Comparison of ENCODE assay signal across 9 mouse cellular contexts in the genomic region with DNA sequence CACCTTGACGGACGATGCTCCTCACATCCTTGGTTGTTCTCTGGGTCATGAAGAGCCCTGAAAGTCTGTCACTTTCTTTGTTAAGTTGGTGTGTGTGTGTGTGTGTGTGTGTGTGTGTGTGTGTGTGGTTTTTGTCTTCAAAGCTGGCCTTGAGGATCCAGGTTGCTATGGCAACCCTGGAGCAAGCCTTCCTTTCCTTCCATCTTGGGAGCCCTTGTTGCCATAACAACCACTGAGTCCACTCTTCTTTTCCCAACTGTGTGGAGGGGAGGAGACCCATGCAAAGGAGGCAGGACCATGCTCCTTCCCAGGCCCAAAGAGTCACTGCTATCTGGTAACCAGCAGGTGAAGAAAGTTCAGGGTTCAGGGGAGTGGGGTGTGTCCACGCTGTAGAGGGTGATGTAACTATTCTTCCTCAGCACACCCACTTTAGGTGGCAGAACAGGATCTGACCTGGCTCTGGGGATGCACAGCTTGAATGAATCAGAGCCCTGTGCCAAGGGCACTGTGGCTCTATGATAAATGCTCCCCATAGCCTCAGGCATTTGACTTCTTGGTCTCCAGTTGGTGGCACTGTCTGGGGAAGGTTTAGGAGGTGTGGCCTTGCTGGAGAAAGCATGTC. TPM values are rescaled to one million over a fixed set of nuclear protein-coding genes. Genes with fewer than 3 reads are reported as not detected.
DNase-seq lines count a peak whose midpoint lies in the region; ATAC-seq and TF ChIP-seq lines count a peak whose summit lies in the region.
"Had no signal": no experiment of that assay in that cellular context is flagged by ENCODE, and none has a peak within 500 bp of the region (broad histone marks: within the 10 kb centered on the region; RNA-seq: fewer than 3 reads in every experiment).

No protein-coding gene starts in this region.

- TF ChIP-seq CTCF in kidney, adult 2 months (conservative IDR thresholded peaks at IDR 0.05; ENCODE audit: insufficient read depth, insufficient read length, low read depth, low read length) = no peak

- H3K27me3 ChIP-seq in hindbrain, embryonic 11.5 days (ENCODE audit: control insufficient read depth, insufficient read depth, low read length) = no peaks in the 10 kb centered on the region
- peaks cover 32% of the 10 kb centered on the region for H3K27me3 ChIP-seq in midbrain, embryonic 10.5 days (ENCODE audit: low read depth, poor library complexity, severe bottlenecking)
- H3K27me3 ChIP-seq in kidney, adult 2 months (replicated peaks; ENCODE audit: control insufficient read depth, insufficient read depth, low read length) = no peaks in the 10 kb centered on the region

- peak; percentile 54 for DNase-seq in layer of hippocampus, adult 11-12 months (ENCODE audit: low spot score)
- DNase-seq in layer of hippocampus, postnatal 10 days (ENCODE audit: low spot score in 2 of 2) = no peak
- peak; percentile 78 for DNase-seq in hindbrain, embryonic 11.5 days (ENCODE audit: low spot score)
- peak; percentile 82 for DNase-seq in midbrain, embryonic 10.5 days (ENCODE audit: low spot score)
- DNase-seq in right cerebral cortex, postnatal 4 days = peak; percentile 57
- DNase-seq in spleen, postnatal 14 days (ENCODE audit: low spot score in 2 of 2) = no peak
- no peak for DNase-seq in kidney, adult 2 months
- DNase-seq in kidney, postnatal 14 days = no peak

- no peak overlapping the region for H3K27ac ChIP-seq in hindbrain, embryonic 11.5 days (ENCODE audit: low read depth, low read length)
- peak overlapping the region; percentile 75 for H3K27ac ChIP-seq in midbrain, embryonic 10.5 days (replicated peaks)
- no peak overlapping the region for H3K27ac ChIP-seq in kidney, adult 2 months (ENCODE audit: insufficient read depth, low read depth, low read length)
- H3K27ac ChIP-seq: liver, embryonic 14.5 days had no signal

- TF ChIP-seq POLR2A in kidney, adult 2 months (IDR thresholded peaks at IDR 0.05; ENCODE audit: low read depth, low read length) = no peak

- no peaks in the 10 kb centered on the region for H3K9me3 ChIP-seq in hindbrain, embryonic 11.5 days (ENCODE audit: control insufficient read depth, low read length)
- no peaks in the 10 kb centered on the region for H3K9me3 ChIP-seq in midbrain, embryonic 10.5 days (replicated peaks)

- H3K9ac ChIP-seq in hindbrain, embryonic 11.5 days (ENCODE audit: low read depth, low read length) = no peak overlapping the region
- H3K9ac ChIP-seq: liver, embryonic 14.5 days had no signal

- H3K4me2 ChIP-seq in hindbrain, embryonic 11.5 days (replicated peaks; ENCODE audit: low read depth, low read length) = no peak overlapping the region

- peak; percentile 85 for ATAC-seq in hindbrain, embryonic 11.5 days (ENCODE audit: low FRiP score)

- 0 out of 2 replicates have a peak, but pooled peaks cover 5% of the 10 kb centered on the region for H3K4me1 ChIP-seq in hindbrain, embryonic 11.5 days (replicated peaks; ENCODE audit: control insufficient read depth, insufficient read depth, low read length)
- H3K4me1 ChIP-seq in midbrain, embryonic 10.5 days = peaks cover 56% of the 10 kb centered on the region
- H3K4me1 ChIP-seq in kidney, adult 2 months (ENCODE audit: control insufficient read depth, insufficient read depth, low read length) = no peaks in the 10 kb centered on the region

- no peaks in the 10 kb centered on the region for H3K36me3 ChIP-seq in hindbrain, embryonic 11.5 days (ENCODE audit: control insufficient read depth, insufficient read depth, low read length)
- H3K36me3 ChIP-seq in midbrain, embryonic 10.5 days = no peaks in the 10 kb centered on the region
- H3K36me3 ChIP-seq in kidney, adult 2 months (ENCODE audit: control insufficient read depth, insufficient read depth, low read length) = no peaks in the 10 kb centered on the region

- 33% methylated on average over 3 of the region's 3 CpGs for WGBS in hindbrain, embryonic 11.5 days
- 43% methylated on average over 3 of the region's 3 CpGs for WGBS in midbrain, embryonic 10.5 days
- 88% methylated on average over 3 of the region's 3 CpGs for WGBS in kidney, adult 2 months

- no peak overlapping the region for H3K4me3 ChIP-seq in hindbrain, embryonic 11.5 days (ENCODE audit: low read depth, low read length)
- H3K4me3 ChIP-seq in midbrain, embryonic 10.5 days = no peak overlapping the region
- no peak overlapping the region for H3K4me3 ChIP-seq in kidney, adult 2 months (ENCODE audit: insufficient read depth, low read depth, low read length)

RNA-seq across cellular contexts. Expression of a gene that starts 39.5 kb away (rescaled TPM):
- 10 to 100 TPM; 17.1 to 17.2 TPM for total RNA-seq in layer of hippocampus, postnatal 10 days (2021)
- polyA plus RNA-seq in hindbrain, embryonic 11.5 days (2014; fragmentation: Nextera tagmentation; extraction: Ambion mirVana) = 8.7 and 9.0 TPM in 2 replicates
- polyA plus RNA-seq in midbrain, embryonic 10.5 days (2016; fragmentation: Nextera tagmentation; extraction: Ambion mirVana) = 12.8 and 15.1 TPM in 2 replicates
- polyA plus RNA-seq in kidney, adult 2 months (2012; rRNA removed) = 29.6 and 35.4 TPM in 2 replicates

Comparison
In these comparisons a context has a peak if more than half of its experiments do, and no peak if none do; other contexts are left out.
1. DNase-seq: peak in layer of hippocampus, adult 11-12 months (single experiment), hindbrain, embryonic 11.5 days (single experiment), midbrain, embryonic 10.5 days (single experiment) and right cerebral cortex, postnatal 4 days (single experiment); none in layer of hippocampus, postnatal 10 days (0 of 2), spleen, postnatal 14 days (0 of 2), kidney, adult 2 months (single experiment) and kidney, postnatal 14 days (single experiment).